Mouse (Mus musculus): Measurements from ENCODE around the gene Rgl1.

Rgl1 gene

GRCm38 (mm10) chr1:152540304-152540887 is 225.8 kb downstream of the Rgl1 start:
- DNase-seq = no peak

- DNase-seq = peak; percentile 68
Observed at GRCm38 (mm10) chr1:152538817-152539216, 227.3 kb downstream of the Rgl1 start.

- DNase-seq = no peak
Observed at GRCm38 (mm10) chr1:152537186-152537585, 229.0 kb downstream of the Rgl1 start.

GRCm38 (mm10) chr1:152536416-152537018 is 229.6 kb downstream of the Rgl1 start:
- no peak for DNase-seq

- peak; percentile 59 for DNase-seq
Observed at GRCm38 (mm10) chr1:152534531-152534930, 231.6 kb downstream of the Rgl1 start.

GRCm38 (mm10) chr1:152531498-152531897 is 234.7 kb downstream of the Rgl1 start:
- DNase-seq = no peak

GRCm38 (mm10) chr1:152528778-152529177 is 237.4 kb downstream of the Rgl1 start:
- DNase-seq = no peak

GRCm38 (mm10) chr1:152528214-152528613 is 237.9 kb downstream of the Rgl1 start:
- no peak for DNase-seq

GRCm38 (mm10) chr1:152526154-152526553 is 240.0 kb downstream of the Rgl1 start:
- DNase-seq = no peak

- peak; percentile 69 for DNase-seq
Observed at GRCm38 (mm10) chr1:152524987-152525648, 241.0 kb downstream of the Rgl1 start.

GRCm38 (mm10) chr1:152524098-152524892 is 241.9 kb downstream of the Rgl1 start:
- DNase-seq = no peak

GRCm38 (mm10) chr1:152523292-152523691 is 242.9 kb downstream of the Rgl1 start:
- DNase-seq = no peak

- no peak for DNase-seq
Observed at GRCm38 (mm10) chr1:152522226-152522625, 243.9 kb downstream of the Rgl1 start.

- peak; percentile 77 for DNase-seq
Observed at GRCm38 (mm10) chr1:152520798-152521575, 245.2 kb downstream of the Rgl1 start.

- peak; percentile 48 for DNase-seq
Observed at GRCm38 (mm10) chr1:152518971-152519370, 247.2 kb downstream of the Rgl1 start.

- no peak for DNase-seq
Observed at GRCm38 (mm10) chr1:152517057-152517570, 249.0 kb downstream of the Rgl1 start.

- no peak for DNase-seq
Observed at GRCm38 (mm10) chr1:152514256-152514655, 251.9 kb downstream of the Rgl1 start.

GRCm38 (mm10) chr1:152511237-152511636 is 254.9 kb downstream of the Rgl1 start:
- no peak for DNase-seq

- no peak for DNase-seq
Observed at GRCm38 (mm10) chr1:152508481-152509220, 257.5 kb downstream of the Rgl1 start.

- DNase-seq = no peak
Observed at GRCm38 (mm10) chr1:152506726-152507125, 259.4 kb downstream of the Rgl1 start.

- no peak for DNase-seq
Observed at GRCm38 (mm10) chr1:152506175-152506574, 260.0 kb downstream of the Rgl1 start.

GRCm38 (mm10) chr1:152499802-152500201 is 266.3 kb downstream of the Rgl1 start:
- DNase-seq = no peak

Measured in kidney, adult 18-20 months (tissue).